Mouse (Mus musculus) embryonic fibroblast, embryonic 13.5 days (primary cell): Measurements from ENCODE around the gene Ncoa1.

Experiments
- CTCF ChIP-seq: IDR thresholded peaks from 2 replicates; pipeline ENCODE4 v1.5.1; 2011; ENCODE audit warnings: mild to moderate bottlenecking, control low read depth, low read length, moderate library complexity, borderline replicate concordance; ENCODE audit not compliant: insufficient read depth
- POLR2A ChIP-seq: IDR thresholded peaks from 2 replicates; pipeline ENCODE4 v1.6.1; 2011; ENCODE audit warnings: low read depth, mild to moderate bottlenecking, control low read depth, low read length, moderate library complexity

- TF ChIP-seq POLR2A (no peak), CTCF (no peak)
Observed at GRCm38 (mm10) chr12:4523688-4524298, 46.8 kb upstream of the Ncoa1 start.
